Mouse (Mus musculus) spleen, postnatal 36 days (tissue): ENCODE results near the gene Iglon5.

ENCODE experiments used
- DNase-seq, 2 experiments: peaks; one replicate each; pipeline ENCODE4 v3.0.0; 2022; ENCODE audit warnings: low spot score in 2 of 2, mixed read lengths in 1 of 2

Iglon5 gene

DNA sequence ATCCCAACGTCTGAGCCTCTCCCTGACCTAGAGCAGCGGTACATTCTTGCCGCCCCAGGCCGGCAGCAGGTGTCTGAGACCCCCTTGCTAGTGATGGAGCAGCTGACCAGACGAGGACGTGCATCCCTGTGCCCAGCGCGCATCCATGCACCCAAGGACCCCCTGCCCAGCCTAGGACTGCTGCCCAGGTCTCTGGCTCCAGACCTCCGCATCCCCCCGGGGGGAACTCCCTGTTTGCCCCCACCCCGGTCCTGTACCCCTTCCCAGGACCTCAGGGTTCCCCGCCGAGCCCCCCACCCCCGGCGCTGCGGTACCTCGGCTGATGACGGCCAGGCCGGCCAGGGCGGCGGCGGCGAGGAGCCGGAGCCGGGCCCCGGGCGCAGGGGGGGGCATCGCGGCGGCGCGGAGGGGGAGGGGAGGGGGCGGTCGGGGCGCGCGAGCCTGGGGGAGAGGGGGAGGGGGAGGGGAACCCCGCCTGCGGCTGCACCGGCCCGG lies at the start of gene Iglon5:
Iglon5 (minus strand) TSS at position 445 of the 495 bp plus-strand sequence.
- no peak for DNase-seq

DNA sequence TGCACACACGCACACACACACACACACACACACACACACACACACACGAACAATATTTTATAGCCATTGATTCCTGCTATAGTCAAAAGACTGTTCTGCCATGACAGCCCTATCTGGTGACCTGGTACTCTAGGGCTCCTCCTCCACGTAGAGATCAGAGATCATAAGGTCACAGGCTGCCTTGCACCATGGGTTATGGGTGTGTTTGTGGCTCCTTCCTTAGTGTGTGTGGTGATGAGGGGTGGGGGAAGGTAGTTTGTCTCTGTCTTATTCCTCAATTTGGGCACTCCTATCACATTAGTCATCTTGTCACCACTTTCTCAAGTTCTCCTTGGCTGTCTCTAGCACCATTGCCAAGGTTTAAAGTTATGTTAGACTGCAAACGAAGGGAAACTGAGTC lies 48.6 kb upstream of the Iglon5 start:
- no peak for DNase-seq

DNA sequence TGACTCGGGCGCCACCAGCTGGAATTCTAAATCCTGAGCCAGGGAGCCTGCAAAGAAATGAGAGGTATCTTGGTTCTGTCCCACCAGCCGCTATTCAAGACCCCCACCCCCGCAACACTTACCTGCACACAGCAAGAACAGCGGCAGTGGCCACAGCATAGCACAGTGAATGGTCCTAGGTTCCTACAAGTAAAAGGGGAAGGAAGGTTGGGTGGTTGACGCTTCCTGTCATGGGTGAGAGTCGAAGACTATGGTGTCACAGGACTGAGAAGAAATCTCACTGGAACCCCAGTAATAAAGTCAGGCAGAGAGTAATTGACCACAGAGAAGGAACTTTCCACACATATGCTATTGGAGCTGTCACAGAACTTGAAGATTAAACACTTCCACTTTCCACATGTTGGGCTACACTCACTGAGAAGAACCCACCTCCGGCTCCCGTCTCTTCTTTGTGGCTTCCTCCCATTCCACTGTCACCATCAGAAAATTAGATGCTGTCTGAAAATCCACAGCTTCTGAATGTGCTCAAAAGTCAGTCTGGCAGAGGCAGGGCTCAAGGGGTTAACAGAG lies 43.1 kb upstream of the Iglon5 start:
- DNase-seq: peak; percentile 12 to 29

DNA sequence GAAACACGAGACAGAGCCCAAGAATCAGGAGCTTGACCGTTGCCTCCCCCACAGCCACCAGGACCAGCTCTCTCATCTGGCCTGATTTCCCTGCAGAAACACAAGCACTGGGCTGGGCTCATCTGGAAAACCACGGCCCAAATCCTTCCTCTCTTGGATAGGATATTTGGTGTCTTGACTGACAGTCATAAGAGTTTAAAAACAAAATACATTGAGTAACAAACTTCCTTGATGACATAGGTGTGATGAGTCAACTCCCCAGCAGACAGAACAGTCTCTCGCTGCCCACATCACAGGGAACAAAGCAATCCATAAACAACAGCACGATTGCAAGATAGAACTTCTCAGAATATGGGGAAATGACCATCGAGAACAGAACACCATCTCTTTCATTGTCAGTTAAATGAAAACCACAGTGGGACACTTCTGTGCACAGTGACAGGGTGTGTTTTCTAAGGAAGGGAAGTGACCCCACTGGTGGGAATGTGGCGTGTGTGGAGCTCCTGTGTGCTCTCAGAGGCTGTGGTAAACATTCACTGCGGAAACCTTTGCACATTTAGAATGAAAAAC lies 40.4 kb upstream of the Iglon5 start:
- no peak for DNase-seq

DNA sequence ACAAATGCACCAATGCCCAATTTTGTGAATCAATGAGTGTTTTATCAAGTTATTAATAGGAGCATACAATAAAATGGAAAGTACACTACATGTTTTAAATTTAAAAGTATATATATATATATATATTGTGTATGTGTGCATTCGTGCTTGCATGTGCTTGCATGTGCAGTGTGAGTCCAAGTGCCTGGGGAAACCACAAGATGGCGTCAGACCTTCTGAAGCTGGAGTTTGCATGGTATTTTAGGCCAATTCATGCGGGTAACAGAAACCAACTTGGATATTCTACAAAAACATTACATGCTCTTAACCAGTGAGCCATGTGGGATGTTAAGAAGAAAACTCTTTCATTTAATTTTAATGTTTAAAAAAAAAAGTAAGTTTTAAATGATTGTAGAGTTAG lies 35.4 kb upstream of the Iglon5 start:
- no peak for DNase-seq

DNA sequence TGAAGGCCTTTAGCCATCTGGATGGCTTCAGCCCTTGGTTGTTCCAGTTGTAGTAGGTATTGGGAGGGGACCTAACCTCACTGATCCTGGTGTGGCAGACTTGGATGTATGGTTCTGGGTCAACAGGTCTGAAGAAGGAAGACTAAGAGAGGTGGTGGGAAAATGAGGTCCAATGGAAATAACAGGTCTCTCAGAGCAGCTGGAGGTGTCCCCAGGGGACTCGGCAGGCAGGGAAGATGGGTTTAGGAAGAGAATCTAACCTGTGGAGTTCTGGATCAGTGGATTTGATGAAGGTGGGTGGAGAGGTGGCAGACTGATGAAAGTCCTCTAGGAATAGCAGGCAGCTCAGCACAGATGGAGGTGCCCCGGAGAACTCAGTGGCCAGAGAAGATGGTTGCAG lies 32.9 kb upstream of the Iglon5 start:
- DNase-seq: no peak

DNA sequence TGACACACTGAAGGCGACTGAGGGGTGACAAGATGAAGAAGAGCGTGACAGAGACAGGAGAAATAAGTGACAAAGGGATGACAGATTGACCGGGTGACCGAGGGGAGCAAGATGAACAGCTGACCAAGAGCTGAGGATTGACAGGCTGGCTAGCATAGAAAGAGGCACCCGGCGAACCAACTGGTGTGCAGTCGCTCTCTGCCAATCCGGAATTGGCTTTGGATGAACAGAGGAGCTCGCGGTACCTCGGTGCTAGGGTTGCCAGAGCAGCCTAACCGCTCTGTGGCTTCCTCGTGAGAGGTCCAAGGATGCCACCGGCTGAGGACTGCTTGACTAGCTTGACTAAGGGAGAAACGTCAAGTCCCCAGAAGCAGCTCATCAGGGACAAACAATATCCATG lies 28.5 kb upstream of the Iglon5 start:
- no peak for DNase-seq

DNA sequence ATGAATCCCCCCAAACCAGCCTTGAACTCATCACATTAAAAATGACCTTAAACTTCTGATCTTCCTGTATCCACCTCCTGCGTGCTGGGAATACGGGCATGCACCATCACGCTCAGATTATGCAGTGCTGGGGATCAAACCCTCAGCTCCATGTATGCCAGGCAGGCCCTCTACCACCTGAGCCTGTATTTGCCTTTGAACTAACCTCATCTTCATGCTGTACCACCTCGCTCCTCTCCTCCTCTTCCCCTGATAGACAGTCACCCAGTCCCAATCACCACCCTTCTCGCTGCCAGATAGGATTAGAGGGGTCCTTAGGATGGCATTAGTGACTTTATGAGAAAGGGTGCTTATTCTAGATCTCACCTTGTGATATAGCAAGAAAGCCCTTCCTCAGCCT lies 25.2 kb upstream of the Iglon5 start:
- no peak for DNase-seq

DNA sequence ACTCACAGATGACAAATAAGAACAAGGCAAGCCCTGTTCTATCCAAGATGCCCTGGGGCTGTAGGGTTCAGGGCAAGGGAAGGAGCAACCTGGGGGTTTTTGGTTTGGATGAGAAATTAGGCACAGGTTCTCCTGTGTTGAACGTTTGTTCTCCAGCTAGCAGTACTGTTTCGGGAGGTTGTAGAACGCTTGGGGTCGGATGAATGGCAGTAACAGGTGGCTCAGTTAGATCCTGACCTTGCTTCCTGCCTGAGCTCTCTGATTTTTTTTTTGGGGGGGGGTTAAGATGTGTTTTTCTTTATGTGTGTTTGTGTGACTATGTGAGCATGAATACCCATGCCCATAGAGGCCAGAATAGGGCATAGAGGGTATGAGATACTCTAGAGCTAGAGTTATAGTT lies 22.6 kb upstream of the Iglon5 start:
- DNase-seq: no peak

DNA sequence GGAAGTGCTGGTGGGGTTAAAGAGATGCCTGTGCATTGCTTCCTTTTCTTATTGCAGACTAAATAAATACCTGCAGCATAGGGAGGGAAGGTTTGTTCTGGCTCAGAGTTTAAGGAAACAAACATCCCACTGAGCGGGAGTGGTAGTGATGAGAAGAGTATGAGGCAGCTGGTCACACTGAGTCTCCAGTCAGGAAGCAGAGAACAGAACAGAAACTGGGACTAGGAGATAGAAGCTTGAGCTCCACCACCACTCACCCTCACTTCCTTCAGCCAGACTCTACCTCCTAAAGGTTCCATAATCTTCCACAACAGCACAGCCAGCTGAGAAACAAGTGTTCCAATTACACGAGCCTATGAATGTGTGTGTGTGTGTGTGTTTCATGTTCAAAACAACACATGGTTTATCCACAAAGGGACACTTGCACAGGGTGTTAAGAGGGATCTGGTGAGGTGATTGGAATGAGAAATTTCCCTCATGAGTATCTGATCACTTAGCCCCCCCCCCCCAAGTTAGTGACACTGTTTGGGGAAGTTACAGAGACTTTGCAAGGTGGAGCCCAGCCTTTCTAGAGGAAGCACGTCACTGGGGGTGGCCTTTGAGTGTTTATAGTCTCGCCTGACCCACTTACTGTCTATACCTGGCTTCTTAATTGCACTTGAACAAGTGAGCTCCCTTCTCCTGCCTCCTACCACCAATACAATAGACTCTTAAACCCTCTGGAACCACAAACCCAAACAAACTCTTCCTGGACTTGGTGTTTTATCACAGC lies 22.0 kb upstream of the Iglon5 start:
- no peak for DNase-seq

DNA sequence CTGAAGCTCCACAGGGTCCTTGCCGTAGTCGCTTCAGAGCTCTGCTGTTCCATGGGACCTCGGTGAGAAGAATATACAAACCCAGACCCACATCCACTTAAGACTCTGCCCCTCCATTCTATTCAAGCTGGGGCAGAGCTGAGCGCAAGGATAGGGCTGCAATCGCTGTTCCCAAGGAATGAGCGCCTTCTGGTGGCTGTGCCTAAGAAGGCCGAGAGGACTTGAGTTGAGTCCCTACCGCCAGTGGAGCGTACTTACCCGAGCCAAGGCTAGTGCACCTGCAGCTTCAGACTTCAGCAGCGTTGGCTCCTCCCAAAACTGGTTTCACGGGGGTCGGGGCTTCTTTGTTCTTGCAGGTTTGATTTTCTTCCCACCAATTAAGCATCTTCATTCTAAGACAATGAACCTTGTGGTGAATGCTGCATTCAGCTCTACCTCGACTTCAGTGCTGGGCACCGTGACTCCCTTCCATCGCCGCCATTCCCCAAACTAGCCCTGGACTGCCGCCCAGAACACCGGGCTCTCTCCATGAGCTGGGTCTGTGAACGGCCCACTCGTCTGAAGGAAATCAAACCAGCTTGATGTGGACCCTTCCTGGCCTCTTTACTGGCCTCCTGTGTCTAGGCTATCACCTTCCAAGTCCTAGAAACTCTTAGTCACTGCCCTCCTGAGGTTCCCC lies 5.6 kb upstream of the Iglon5 start:
- DNase-seq: peak in 1 of 2 experiments; percentile 8

DNA sequence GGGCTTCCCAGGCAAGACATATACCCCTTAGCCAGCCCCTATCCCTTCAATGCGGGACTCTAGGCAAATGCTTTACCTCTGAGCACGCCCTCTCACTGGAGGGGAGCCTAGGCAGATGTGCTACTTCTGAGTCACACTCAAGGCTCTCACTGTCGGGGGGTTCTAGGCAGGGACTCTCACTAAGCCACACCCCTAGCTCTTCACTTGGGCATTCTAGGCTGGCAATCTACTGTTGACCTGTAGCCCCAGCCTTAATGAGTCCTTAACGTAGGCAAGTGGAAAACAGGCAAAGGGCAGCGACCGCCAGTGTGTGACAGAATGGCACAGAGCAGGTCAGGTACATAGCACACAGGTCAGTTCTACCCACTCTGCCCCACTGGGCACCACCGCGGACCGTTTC lies 986 bp upstream of the Iglon5 start:
- no peak for DNase-seq

DNA sequence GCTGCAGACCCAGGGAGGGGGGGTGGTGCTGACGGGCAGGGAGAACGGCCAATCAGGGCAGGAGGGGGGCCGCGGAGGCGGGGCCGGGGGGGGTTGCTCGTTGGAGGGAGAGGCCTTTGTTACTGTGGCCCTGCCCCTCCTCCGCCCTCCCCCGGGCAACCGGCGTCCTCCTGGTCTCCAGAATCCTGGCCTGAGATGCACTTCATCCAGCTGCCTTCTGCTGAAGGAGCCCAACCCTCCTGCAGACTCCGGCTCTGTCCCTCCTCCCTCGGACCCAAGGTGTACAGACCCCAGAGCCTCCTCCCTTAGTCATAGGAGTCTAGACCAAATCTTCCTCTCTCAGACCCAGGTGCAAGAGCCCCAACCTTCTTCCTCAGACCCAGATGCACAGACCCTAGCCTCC lies 308 bp upstream of the Iglon5 start:
- DNase-seq: no peak

DNA sequence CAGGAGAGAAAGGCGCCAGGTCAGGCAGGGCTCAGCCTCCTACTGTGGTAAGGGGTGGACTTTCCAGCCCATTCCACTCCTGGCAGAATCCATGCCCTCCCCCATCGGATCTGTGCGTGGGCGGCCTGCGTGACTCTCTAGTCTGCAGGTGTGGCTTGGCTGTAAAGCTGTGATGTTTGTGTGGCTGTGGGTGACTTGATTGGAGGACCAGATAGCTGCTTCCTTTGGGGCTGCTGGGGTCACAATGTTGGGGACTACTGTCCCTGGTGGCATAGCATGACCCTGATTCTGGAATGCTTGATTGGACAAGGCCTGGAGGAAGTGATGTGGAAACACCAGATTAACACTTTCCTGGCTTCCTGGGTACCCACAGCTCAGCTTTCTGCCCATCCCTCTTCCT lies 1.2 kb downstream of the Iglon5 start:
- DNase-seq: no peak

DNA sequence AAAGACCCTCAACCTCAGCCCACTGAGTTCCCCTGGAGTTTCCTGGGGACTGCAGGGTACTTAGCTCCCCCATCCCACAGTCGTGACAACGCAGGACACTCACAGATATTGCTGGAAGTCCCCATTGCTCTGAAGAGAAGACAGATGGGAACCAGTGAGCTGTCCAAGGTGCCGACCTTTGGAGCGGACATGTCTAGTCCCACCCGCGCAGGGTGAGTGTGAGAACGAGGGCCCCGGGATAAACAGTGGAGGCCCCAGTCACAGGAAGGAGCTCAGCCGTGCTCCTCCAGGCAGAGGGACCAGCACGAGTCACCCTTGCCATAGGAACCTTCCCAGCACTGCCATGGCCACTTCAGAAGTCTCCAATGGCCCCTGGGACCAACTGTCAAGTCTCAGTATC lies 6.6 kb downstream of the Iglon5 start:
- DNase-seq: no peak

DNA sequence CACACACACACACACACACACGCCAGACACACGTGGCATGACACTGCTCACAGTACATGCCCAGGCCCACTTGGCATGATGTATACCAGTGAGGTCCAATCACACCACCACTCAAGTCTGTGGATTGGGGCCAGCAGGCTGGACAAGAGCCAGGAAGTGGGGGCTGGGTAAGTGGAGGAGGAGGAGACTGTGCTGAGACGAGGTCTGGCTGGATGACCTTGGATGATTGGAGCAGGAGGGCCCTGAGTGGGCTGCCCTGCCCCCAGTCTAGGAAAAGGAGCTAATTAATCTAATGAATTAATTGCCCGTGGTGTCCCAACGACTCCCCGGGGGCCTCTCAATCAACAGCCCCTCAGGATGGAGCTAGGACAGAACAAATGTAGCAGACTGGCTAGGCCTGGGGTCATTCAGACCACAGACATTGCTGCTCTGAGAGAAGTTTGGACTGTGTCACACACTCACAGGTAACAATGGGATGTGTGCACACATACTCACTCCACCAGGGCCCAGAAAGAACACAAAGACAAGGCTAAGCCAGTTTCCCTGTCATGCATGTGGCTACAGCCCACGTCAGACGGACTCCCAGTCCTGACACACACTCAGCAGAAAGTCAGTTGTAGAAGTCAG lies 7.7 kb downstream of the Iglon5 start:
- DNase-seq: no peak

DNA sequence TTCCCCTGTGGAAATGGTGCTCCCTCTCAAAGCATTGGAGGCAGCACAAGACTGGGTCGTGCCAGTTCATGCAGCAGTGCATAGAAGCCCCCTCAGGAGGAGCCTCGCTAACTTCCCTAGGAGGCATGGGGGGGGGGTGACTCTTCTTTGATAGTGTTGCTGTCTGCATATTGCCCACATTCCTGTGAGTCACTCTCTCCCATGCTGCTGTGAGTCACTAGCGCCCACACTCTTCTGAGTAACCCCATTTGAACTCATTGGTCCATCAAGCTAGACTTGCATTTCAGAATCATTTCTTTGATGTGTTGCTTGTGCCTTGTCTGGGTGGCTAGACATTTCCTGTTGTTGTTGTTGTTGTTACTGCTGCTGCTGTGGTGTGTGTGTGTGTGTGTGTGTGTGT lies 8.7 kb downstream of the Iglon5 start:
- DNase-seq: no peak

DNA sequence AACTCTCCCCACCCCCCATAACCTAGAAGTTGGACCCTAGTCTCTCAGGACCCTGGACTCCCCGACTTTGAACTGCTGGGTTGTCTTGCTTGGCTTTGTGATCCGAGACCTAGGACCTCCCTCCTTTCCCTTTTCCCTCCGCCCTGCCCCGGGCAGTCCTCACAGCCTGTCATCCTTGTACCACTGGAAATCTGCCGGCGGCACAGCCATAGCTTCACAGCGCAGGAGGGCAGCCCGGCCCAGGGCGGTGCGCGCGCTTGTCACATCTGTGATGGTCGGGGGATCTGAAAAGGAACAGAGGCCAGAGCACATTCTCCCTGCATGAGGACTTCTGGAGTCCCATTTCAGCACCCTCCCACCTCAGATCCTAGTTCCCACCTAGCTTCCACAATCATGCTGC lies 13.5 kb downstream of the Iglon5 start:
- no peak for DNase-seq

DNA sequence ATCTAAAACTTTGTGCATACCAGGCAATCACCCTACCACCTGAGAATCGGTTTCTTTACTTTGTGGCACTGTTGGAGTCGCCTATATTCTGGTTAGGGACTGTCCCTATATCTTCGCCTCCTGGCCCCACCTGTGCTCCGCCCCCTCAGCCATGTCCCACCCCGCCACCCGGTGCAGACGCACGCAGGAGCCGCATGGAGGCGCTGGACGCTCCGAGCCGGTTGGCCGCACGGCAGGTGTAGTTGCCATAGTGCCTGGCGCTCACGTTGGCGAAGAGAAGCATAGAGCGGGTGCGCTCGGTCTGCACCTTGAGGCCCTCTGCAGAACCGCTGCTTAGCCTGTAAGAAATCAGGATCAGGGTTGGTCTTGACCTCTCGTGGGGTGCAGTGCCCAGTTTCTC lies 14.2 kb downstream of the Iglon5 start:
- peak; percentile 19 to 22 for DNase-seq

DNA sequence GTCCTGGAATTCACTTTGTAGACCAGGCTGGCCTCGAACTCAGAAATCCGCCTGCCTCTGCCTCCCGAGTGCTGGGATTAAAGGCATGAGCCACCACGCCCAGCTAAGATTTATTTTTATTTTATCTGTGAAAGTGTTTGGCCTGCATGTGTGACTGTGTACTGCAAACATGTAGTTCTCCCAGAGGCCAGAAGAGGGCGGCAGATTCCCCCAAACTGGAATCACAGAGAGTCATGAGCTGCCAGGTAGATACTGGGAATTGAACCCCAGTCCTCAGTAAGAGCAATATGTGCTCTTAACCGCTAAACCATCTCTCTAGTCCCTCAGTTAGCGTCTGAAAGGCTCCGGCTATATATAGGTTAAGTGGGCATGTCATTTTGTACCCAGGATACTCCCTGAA lies 19.5 kb downstream of the Iglon5 start:
- peak in 1 of 2 experiments; percentile 22 for DNase-seq

DNA sequence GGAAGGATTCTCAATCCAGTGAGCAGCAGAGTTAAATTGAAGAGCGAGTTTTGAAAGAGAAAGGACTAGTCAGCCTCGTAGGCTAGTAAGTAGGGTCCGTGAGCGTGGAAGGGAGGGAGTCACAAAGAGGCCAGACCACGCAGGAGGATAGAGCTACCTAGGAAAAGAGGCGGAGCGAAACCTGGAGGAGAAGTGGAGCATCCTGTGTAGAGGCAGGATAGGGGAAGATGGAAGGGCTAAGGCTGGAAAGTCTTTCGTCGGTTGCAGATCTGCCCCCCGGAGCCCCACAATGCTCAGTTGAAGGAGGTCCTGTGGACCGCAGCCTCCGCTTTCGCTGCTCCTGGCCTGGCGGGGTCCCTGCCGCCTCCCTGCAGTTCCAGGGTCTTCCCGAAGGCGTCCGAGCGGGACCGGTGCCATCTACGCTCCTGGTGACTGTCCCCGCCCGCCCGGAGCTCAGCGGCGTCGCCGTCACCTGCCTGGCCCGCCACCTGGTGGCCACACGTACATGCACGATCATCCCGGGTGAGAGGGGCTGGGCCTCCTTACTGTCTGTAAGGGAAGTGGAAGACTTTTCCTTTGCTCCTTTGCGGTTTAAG lies 23.7 kb downstream of the Iglon5 start:
- DNase-seq: peak; percentile 78 to 82
